ENCODE assay signal across 8 mouse cellular contexts in the genomic region with DNA sequence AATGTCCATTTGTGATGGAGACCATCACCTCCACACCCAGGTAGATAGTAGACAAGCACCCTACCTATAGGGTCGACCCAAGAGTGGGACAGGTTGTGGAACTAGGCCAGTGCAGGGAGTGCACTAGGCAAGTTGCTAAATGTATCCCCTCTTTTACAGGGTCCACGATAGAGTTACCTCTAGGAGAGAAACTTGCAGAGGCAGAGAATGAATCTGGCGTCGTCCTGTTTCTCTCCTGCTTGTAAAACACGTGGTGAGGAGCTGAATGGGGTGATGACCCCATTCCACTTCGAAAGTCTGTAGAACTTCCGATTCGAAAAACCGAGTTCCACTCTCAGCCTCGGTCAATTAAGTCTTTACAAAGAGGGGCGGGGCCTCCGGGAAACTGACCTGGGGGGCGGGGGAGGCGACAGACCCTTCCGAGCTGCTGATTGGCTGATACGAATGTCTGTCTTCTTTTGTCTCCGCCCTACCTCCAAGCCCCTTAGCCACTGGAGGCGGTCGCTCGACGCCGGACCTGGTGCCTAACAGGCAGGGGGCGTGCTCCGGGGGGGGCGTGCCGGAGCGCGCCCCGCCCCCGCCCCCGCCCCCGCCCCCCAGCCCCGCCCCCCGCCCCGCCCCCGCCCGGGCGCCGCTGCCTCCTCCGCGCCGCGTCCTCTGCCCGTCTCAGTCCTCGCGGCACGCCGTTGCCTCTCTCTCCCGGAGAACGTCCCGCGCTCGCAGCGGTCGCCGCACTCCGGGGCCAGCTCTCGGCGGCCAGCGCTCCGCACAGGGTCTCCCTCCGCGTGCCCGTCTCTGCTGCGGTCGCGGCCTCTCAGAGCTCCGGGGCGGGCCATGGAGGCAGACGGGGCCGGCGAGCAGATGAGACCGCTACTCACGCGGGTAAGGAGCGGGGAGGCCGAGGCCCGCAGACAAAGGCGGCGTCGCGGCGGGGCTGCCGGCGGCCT. TPM values are rescaled to one million over a fixed set of nuclear protein-coding genes. Genes with fewer than 3 reads are reported as not detected.
DNase-seq lines count a peak whose midpoint lies in the region; ATAC-seq and TF ChIP-seq lines count a peak whose summit lies in the region.

No protein-coding gene starts in this region.

- WGBS in embryonic facial prominence, embryonic 14.5 days = under 1% methylated on average over 23 of the region's 85 CpGs
- under 1% methylated on average over 58 of the region's 85 CpGs for WGBS in heart, adult 2 months
- under 1% methylated on average over 64 of the region's 85 CpGs for WGBS in limb, embryonic 13.5 days
- under 1% methylated on average over 58 of the region's 85 CpGs for WGBS in midbrain, embryonic 16.5 days

- TF ChIP-seq CTCF in heart, adult 2 months (IDR thresholded peaks at IDR 0.05) = peak; percentile 34

- peak; percentile 97 for DNase-seq in 3T3-L1 (ENCODE audit: low read depth, low spot score)
- DNase-seq in adrenal gland, postnatal 4 days (ENCODE audit: low spot score in 2 of 2) = peak; percentile 67 to 80
- peak; percentile 98 for DNase-seq in embryonic facial prominence, embryonic 14.5 days (ENCODE audit: low spot score)
- peak; percentile 90 to 92 for DNase-seq in heart, adult 2 months
- DNase-seq in kidney, adult 8-10 months = peak; percentile 88 to 90
- DNase-seq in spleen, postnatal 10 days (ENCODE audit: low spot score in 2 of 2) = peak; percentile 76 to 89

- H3K36me3 ChIP-seq in embryonic facial prominence, embryonic 14.5 days (ENCODE audit: control insufficient read depth, insufficient read depth, low read length) = no peaks in the 10 kb centered on the region
- peaks cover 1% of the 10 kb centered on the region; the same call in 1 of the 2 replicates for H3K36me3 ChIP-seq in heart, adult 2 months (ENCODE audit: control insufficient read depth, insufficient read depth, low read length)
- no peaks in the 10 kb centered on the region for H3K36me3 ChIP-seq in limb, embryonic 13.5 days
- no peaks in the 10 kb centered on the region for H3K36me3 ChIP-seq in midbrain, embryonic 16.5 days (ENCODE audit: control insufficient read depth, insufficient read depth, low read length)

- no peaks in the 10 kb centered on the region for H3K9me3 ChIP-seq in embryonic facial prominence, embryonic 14.5 days (ENCODE audit: control insufficient read depth, low read length)
- no peaks in the 10 kb centered on the region for H3K9me3 ChIP-seq in limb, embryonic 13.5 days
- no peaks in the 10 kb centered on the region for H3K9me3 ChIP-seq in midbrain, embryonic 16.5 days (replicated peaks; ENCODE audit: control insufficient read depth, low read length, poor library complexity, severe bottlenecking)

- intact Hi-C loops in heart, adult 2 months (cut with DNase I) = loop anchor here (5.0 to 10.0 kb wide), 4 partner anchors 70 to 578 kb away; a partner anchor contains a TSS

- peak overlapping the region; percentile 86 for H3K4me3 ChIP-seq in embryonic facial prominence, embryonic 14.5 days (ENCODE audit: low read depth, low read length)
- H3K4me3 ChIP-seq in heart, adult 2 months = peak overlapping the region; percentile 92
- peak overlapping the region; percentile 85 for H3K4me3 ChIP-seq in limb, embryonic 13.5 days
- peak overlapping the region; percentile 90 for H3K4me3 ChIP-seq in midbrain, embryonic 16.5 days (ENCODE audit: low read depth, low read length)

- TF ChIP-seq POLR2A in heart, adult 2 months (IDR thresholded peaks at IDR 0.05; ENCODE audit: insufficient read depth, low read depth, low read length) = peak; percentile 85

- H3K27ac ChIP-seq in embryonic facial prominence, embryonic 14.5 days (replicated peaks; ENCODE audit: low read depth, low read length) = peak overlapping the region; percentile 96
- H3K27ac ChIP-seq in heart, adult 2 months = peak overlapping the region; percentile 79
- peak overlapping the region; percentile 98 for H3K27ac ChIP-seq in limb, embryonic 13.5 days
- H3K27ac ChIP-seq in midbrain, embryonic 16.5 days (ENCODE audit: low read length) = peak overlapping the region; percentile 98

- H3K4me1 ChIP-seq in embryonic facial prominence, embryonic 14.5 days (ENCODE audit: control insufficient read depth, insufficient read depth, low read length) = peaks cover 8% of the 10 kb centered on the region
- H3K4me1 ChIP-seq in heart, adult 2 months (ENCODE audit: control insufficient read depth, insufficient read depth, low read length) = peaks cover 3% of the 10 kb centered on the region; the same call in 1 of the 2 replicates
- H3K4me1 ChIP-seq in limb, embryonic 13.5 days = peaks cover 21% of the 10 kb centered on the region
- peaks cover 24% of the 10 kb centered on the region for H3K4me1 ChIP-seq in midbrain, embryonic 16.5 days (ENCODE audit: control insufficient read depth, insufficient read depth, low read length)

- H3K79me2 ChIP-seq in heart, adult 2 months (replicated peaks; ENCODE audit: control insufficient read depth, insufficient read depth, low read length) = no peaks in the 10 kb centered on the region; the same call in 1 of the 2 replicates

- H3K9ac ChIP-seq in embryonic facial prominence, embryonic 14.5 days (ENCODE audit: low read depth, low read length) = peak overlapping the region; percentile 97
- peak overlapping the region; percentile 80 for H3K9ac ChIP-seq in heart, adult 2 months (ENCODE audit: low read depth, low read length)
- peak overlapping the region; percentile 98 for H3K9ac ChIP-seq in limb, embryonic 13.5 days
- peak overlapping the region; percentile 99 for H3K9ac ChIP-seq in midbrain, embryonic 16.5 days (ENCODE audit: low read depth, low read length)

- no peaks in the 10 kb centered on the region for H3K27me3 ChIP-seq in embryonic facial prominence, embryonic 14.5 days (replicated peaks; ENCODE audit: control insufficient read depth, insufficient read depth, low read length)
- H3K27me3 ChIP-seq in heart, adult 2 months (ENCODE audit: control insufficient read depth, insufficient read depth, low read length) = no peaks in the 10 kb centered on the region
- H3K27me3 ChIP-seq in limb, embryonic 13.5 days = no peaks in the 10 kb centered on the region
- H3K27me3 ChIP-seq in midbrain, embryonic 16.5 days (ENCODE audit: control insufficient read depth, insufficient read depth, low read depth, low read length) = no peaks in the 10 kb centered on the region

- ATAC-seq in embryonic facial prominence, embryonic 14.5 days (ENCODE audit: low read depth) = peak; percentile 98
- ATAC-seq in limb, embryonic 13.5 days (ENCODE audit: low FRiP score, low read depth) = peak; percentile 98
- peak; percentile 97 for ATAC-seq in midbrain, embryonic 16.5 days

- peak overlapping the region; percentile 64 for H3K4me2 ChIP-seq in embryonic facial prominence, embryonic 14.5 days (ENCODE audit: low read depth, low read length)
- peak overlapping the region; percentile 64 for H3K4me2 ChIP-seq in limb, embryonic 13.5 days (replicated peaks)
- peak overlapping the region; percentile 62 for H3K4me2 ChIP-seq in midbrain, embryonic 16.5 days (ENCODE audit: low read length)

- no peak for TF ChIP-seq EP300 in heart, adult 2 months (IDR thresholded peaks at IDR 0.05; ENCODE audit: insufficient read depth, low read depth, low read length)

RNA-seq across cellular contexts. Expression of a gene that starts 0.6 kb away (rescaled TPM):
- total RNA-seq in adrenal gland, postnatal 4 days (2021) = 10 to 100 TPM; 35.6 to 39.1 TPM
- 10.7 and 13.9 TPM in 2 replicates for polyA plus RNA-seq in embryonic facial prominence, embryonic 14.5 days (2014; fragmentation: Nextera tagmentation; extraction: Ambion mirVana)
- 10 to 100 TPM; 13.1 to 16.5 TPM for total RNA-seq in heart, adult 2 months (2021)
- polyA plus RNA-seq in heart, adult 2 months (2012; rRNA removed) = 2.8 and 6.4 TPM in 2 replicates
- 22.0 and 23.1 TPM in 2 replicates for polyA plus RNA-seq in limb, embryonic 13.5 days (2015; fragmentation: Nextera tagmentation; extraction: Ambion mirVana)
- 26.7 and 29.8 TPM in 2 replicates for polyA plus RNA-seq in midbrain, embryonic 16.5 days (2015; fragmentation: Nextera tagmentation; extraction: Ambion mirVana)

Comparison
In these comparisons a context has a peak if more than half of its experiments do, and no peak if none do; other contexts are left out.
1. Peak in every context shown above with its lines: DNase-seq, ATAC-seq, H3K4me3 ChIP-seq and H3K27ac ChIP-seq.